Mouse (Mus musculus): ENCODE data around the gene Notch2. TPM values are rescaled to one million over a fixed set of nuclear protein-coding genes. Genes with fewer than 3 reads are reported as not detected.
"Not testable (repeated sequence)": the region's sequence is repeated elsewhere in the genome, so short reads cannot be mapped to it uniquely, and the experiment has no call there.

Gene Notch2
- total RNA-seq, 1 experiment from 2014 or later, result 80.9 TPM

- no peak for DNase-seq
Observed at GRCm38 (mm10) chr3:98032191-98032590, 18.9 kb downstream of the Notch2 start.

GRCm38 (mm10) chr3:98032944-98033343 is 19.6 kb downstream of the Notch2 start:
- DNase-seq, result no peak

GRCm38 (mm10) chr3:98034622-98035593 is 21.6 kb downstream of the Notch2 start:
- DNase-seq, result no peak

GRCm38 (mm10) chr3:98036161-98036560 is 22.8 kb downstream of the Notch2 start:
- no peak for DNase-seq

GRCm38 (mm10) chr3:98037151-98037550 is 23.8 kb downstream of the Notch2 start:
- no peak for DNase-seq

- DNase-seq, result no peak
Observed at GRCm38 (mm10) chr3:98038658-98039057, 25.3 kb downstream of the Notch2 start.

- no peak for DNase-seq
Observed at GRCm38 (mm10) chr3:98039223-98039622, 25.9 kb downstream of the Notch2 start.

GRCm38 (mm10) chr3:98039666-98040456 is 26.5 kb downstream of the Notch2 start:
- no peak for DNase-seq

- DNase-seq, result no peak
Observed at GRCm38 (mm10) chr3:98040836-98041235, 27.5 kb downstream of the Notch2 start.

GRCm38 (mm10) chr3:98042301-98042700 is 29.0 kb downstream of the Notch2 start:
- peak; percentile 63 for DNase-seq

- DNase-seq, result peak; percentile 35
Observed at GRCm38 (mm10) chr3:98042955-98043456, 29.7 kb downstream of the Notch2 start.

- DNase-seq, result no peak
Observed at GRCm38 (mm10) chr3:98043669-98044068, 30.3 kb downstream of the Notch2 start.

GRCm38 (mm10) chr3:98044768-98045368 is 31.5 kb downstream of the Notch2 start:
- DNase-seq, result no peak

- DNase-seq, result no peak
Observed at GRCm38 (mm10) chr3:98045465-98046148, 32.3 kb downstream of the Notch2 start.

- DNase-seq, result no peak
Observed at GRCm38 (mm10) chr3:98046305-98046704, 33.0 kb downstream of the Notch2 start.

GRCm38 (mm10) chr3:98049671-98050070 is 36.3 kb downstream of the Notch2 start:
- no peak for DNase-seq

- DNase-seq, result not testable (repeated sequence)
Observed at GRCm38 (mm10) chr3:98050086-98050485, 36.8 kb downstream of the Notch2 start.

GRCm38 (mm10) chr3:98050492-98051406 is 37.4 kb downstream of the Notch2 start:
- no peak for DNase-seq

GRCm38 (mm10) chr3:98051407-98051968 is 38.2 kb downstream of the Notch2 start:
- no peak for DNase-seq
